Mouse (Mus musculus) intestine, embryonic 16.5 days (tissue): ENCODE data around the gene Sirt1. TPM values are rescaled to one million over a fixed set of nuclear protein-coding genes. Genes with fewer than 3 reads are reported as not detected.
"Not testable (repeated sequence)": the region's sequence is repeated elsewhere in the genome, so short reads cannot be mapped to it uniquely, and the experiment has no call there.

Source experiments
- ATAC-seq: fragments of 200-750 bp; cut with Nextera tagmentation; 2 replicates; pipeline ENCODE4 v1.8.0; 2017; ENCODE audit warnings: moderate TSS enrichment, moderate library complexity
- H3K27ac ChIP-seq: fragments of 300-500 bp; sonication (generic); 2 replicates; pipeline ENCODE4 v1.5.1; 2014; ENCODE audit warnings: mild to moderate bottlenecking, low read length
- H3K27me3 ChIP-seq: fragments of 300-500 bp; sonication (generic); replicated peaks from 2 replicates; pipeline ENCODE4 v1.6.1; 2014; ENCODE audit warnings: low read length, control low read depth, mixed read lengths; ENCODE audit not compliant: control insufficient read depth, insufficient read depth
- H3K36me3 ChIP-seq: fragments of 300-500 bp; sonication (generic); 2 replicates; pipeline ENCODE4 v1.6.1; 2014; ENCODE audit warnings: low read length, control low read depth; ENCODE audit not compliant: control insufficient read depth, insufficient read depth
- H3K4me1 ChIP-seq: fragments of 300-500 bp; sonication (generic); 2 replicates; pipeline ENCODE4 v1.6.1; 2014; ENCODE audit warnings: low read length, control low read depth, mixed read lengths; ENCODE audit not compliant: control insufficient read depth, insufficient read depth
- H3K4me2 ChIP-seq: fragments of 300-500 bp; sonication (generic); 2 replicates; pipeline ENCODE4 v1.6.1; 2014; ENCODE audit warnings: low read depth, low read length, control low read depth
- H3K4me3 ChIP-seq: fragments of 300-500 bp; sonication (generic); 2 replicates; pipeline ENCODE4 v1.5.1; 2014; ENCODE audit warnings: mild to moderate bottlenecking, low read length
- H3K9ac ChIP-seq: fragments of 300-500 bp; sonication (generic); 2 replicates; pipeline ENCODE4 v1.6.1; 2014; ENCODE audit warnings: low read depth, low read length
- H3K9me3 ChIP-seq: fragments of 300-500 bp; sonication (generic); 2 replicates; pipeline ENCODE4 v1.6.1; 2016; ENCODE audit warnings: low read length, control low read depth; ENCODE audit not compliant: control insufficient read depth
- WGBS: fragments of 180-500 bp; shearing (Covaris S2); extraction: QIAGEN DNeasy Blood & Tissue Kit; methylation state at CpG from one replicate; pipeline ENCODE4 v1.1.7; 2014; 5-methylcytosine and 5-hydroxymethylcytosine counted together
- polyA plus RNA-seq: library from polyadenylated mRNA; unstranded; fragments of >200 nt; fragmentation: Nextera tagmentation; extraction: Ambion mirVana; gene quantifications from 2 replicates; pipeline ENCODE4 v1.2.1, GENCODE M21; 2015

Sirt1 gene
- polyA plus RNA-seq, 1 experiment from 2014 or later = 3.3 TPM

GRCm38 (mm10) chr10:63421739-63422735 lies 40.5 kb upstream of the Sirt1 start, which contains the start of gene Gm7075:
Gm7075 (minus strand) TSS chr10:63421789.
- Histone ChIP-seq H3K27ac (no peak within 1 kb of the TSS), H3K4me2 (no peak within 1 kb of the TSS), H3K36me3 (no peaks in the 10 kb centered on the region), H3K4me1 (no peaks in the 10 kb centered on the region), H3K9me3 (no peaks in the 10 kb centered on the region), H3K27me3 (no peaks in the 10 kb centered on the region), H3K4me3 (no peak within 1 kb of the TSS), H3K9ac (no peak within 1 kb of the TSS)
- ATAC-seq = no peak
- WGBS = 84% methylated on average over 18 of the region's 18 CpGs

- WGBS = 48% methylated on average over 5 of the region's 5 CpGs
- H3K36me3 ChIP-seq = no peaks in the 10 kb centered on the region
- no peak overlapping the region for H3K4me2 ChIP-seq
- ATAC-seq = no peak
- H3K9ac ChIP-seq = no peak overlapping the region
- H3K9me3 ChIP-seq = no peaks in the 10 kb centered on the region
- H3K27ac ChIP-seq = no peak overlapping the region
- H3K4me1 ChIP-seq = no peaks in the 10 kb centered on the region
- no peaks in the 10 kb centered on the region for H3K27me3 ChIP-seq
- H3K4me3 ChIP-seq = no peak overlapping the region
These were observed 35.6 kb upstream of the Sirt1 start for GRCm38 (mm10) chr10:63417061-63417460.

GRCm38 (mm10) chr10:63415850-63416249 lies 34.3 kb upstream of the Sirt1 start:
- no peaks in the 10 kb centered on the region for H3K27me3 ChIP-seq
- WGBS = 49% methylated on average over 7 of the region's 7 CpGs
- H3K4me3 ChIP-seq = no peak overlapping the region
- no peak overlapping the region for H3K9ac ChIP-seq
- H3K4me1 ChIP-seq = no peaks in the 10 kb centered on the region
- H3K27ac ChIP-seq = no peak overlapping the region
- H3K4me2 ChIP-seq = no peak overlapping the region
- H3K9me3 ChIP-seq = no peaks in the 10 kb centered on the region
- no peaks in the 10 kb centered on the region for H3K36me3 ChIP-seq
- no peak for ATAC-seq

- H3K4me3 ChIP-seq = no peak overlapping the region
- H3K9ac ChIP-seq = no peak overlapping the region
- H3K4me1 ChIP-seq = no peaks in the 10 kb centered on the region
- H3K36me3 ChIP-seq = no peaks in the 10 kb centered on the region
- H3K4me2 ChIP-seq = no peak overlapping the region
- no peak overlapping the region for H3K27ac ChIP-seq
- WGBS = 49% methylated on average over 7 of the region's 7 CpGs
- H3K9me3 ChIP-seq = no peaks in the 10 kb centered on the region
- no peak for ATAC-seq
- H3K27me3 ChIP-seq = no peaks in the 10 kb centered on the region
These were observed 33.8 kb upstream of the Sirt1 start for GRCm38 (mm10) chr10:63415287-63415686.

GRCm38 (mm10) chr10:63412756-63413155 lies 31.3 kb upstream of the Sirt1 start:
- H3K4me1 ChIP-seq = no peaks in the 10 kb centered on the region
- no peak overlapping the region for H3K27ac ChIP-seq
- 85% methylated on average over 17 of the region's 17 CpGs for WGBS
- H3K27me3 ChIP-seq = no peaks in the 10 kb centered on the region
- no peak overlapping the region for H3K4me2 ChIP-seq
- H3K4me3 ChIP-seq = no peak overlapping the region
- ATAC-seq = no peak
- no peaks in the 10 kb centered on the region for H3K9me3 ChIP-seq
- no peaks in the 10 kb centered on the region for H3K36me3 ChIP-seq
- H3K9ac ChIP-seq = no peak overlapping the region

GRCm38 (mm10) chr10:63411674-63412073 lies 30.2 kb upstream of the Sirt1 start:
- not testable (repeated sequence) for H3K4me2 ChIP-seq, H3K27ac ChIP-seq, ATAC-seq, H3K4me1 ChIP-seq, H3K36me3 ChIP-seq, H3K4me3 ChIP-seq, H3K27me3 ChIP-seq, H3K9me3 ChIP-seq, H3K9ac ChIP-seq
- WGBS = 95% methylated on average over 6 of the region's 7 CpGs

- Histone ChIP-seq H3K9ac (no peak overlapping the region), H3K27ac (no peak overlapping the region), H3K4me1 (no peaks in the 10 kb centered on the region), H3K4me3 (no peak overlapping the region), H3K4me2 (no peak overlapping the region), H3K36me3 (no peaks in the 10 kb centered on the region), H3K27me3 (no peaks in the 10 kb centered on the region), H3K9me3 (no peaks in the 10 kb centered on the region)
- 62% methylated on average over 16 of the region's 16 CpGs for WGBS
- ATAC-seq = no peak
These were observed 28.9 kb upstream of the Sirt1 start for GRCm38 (mm10) chr10:63410162-63410956.

- Histone ChIP-seq H3K9ac (no peak overlapping the region), H3K4me3 (no peak overlapping the region), H3K4me1 (no peaks in the 10 kb centered on the region), H3K4me2 (no peak overlapping the region), H3K27ac (no peak overlapping the region), H3K36me3 (no peaks in the 10 kb centered on the region), H3K9me3 (no peaks in the 10 kb centered on the region), H3K27me3 (no peaks in the 10 kb centered on the region)
- ATAC-seq = no peak
- 70% methylated on average over 2 of the region's 2 CpGs for WGBS
These were observed 22.1 kb upstream of the Sirt1 start for GRCm38 (mm10) chr10:63403636-63404035.

- ATAC-seq = no peak
- Histone ChIP-seq H3K4me1 (no peaks in the 10 kb centered on the region), H3K4me2 (no peak overlapping the region), H3K9me3 (no peaks in the 10 kb centered on the region), H3K4me3 (no peak overlapping the region), H3K36me3 (no peaks in the 10 kb centered on the region), H3K27me3 (no peaks in the 10 kb centered on the region), H3K9ac (no peak overlapping the region), H3K27ac (no peak overlapping the region)
- WGBS = 78% methylated on average over 5 of the region's 5 CpGs
These were observed 21.4 kb upstream of the Sirt1 start for GRCm38 (mm10) chr10:63402731-63403504.
